Mouse (Mus musculus) MEL (cell line): ENCODE data around the gene Kcnc2. TPM values are rescaled to one million over a fixed set of nuclear protein-coding genes. Genes with fewer than 3 reads are reported as not detected.

ENCODE experiments used
- DNase-seq: peaks from one replicate; pipeline ENCODE4 v3.0.0; 2011; ENCODE audit warnings: low read depth, low spot score
- H3K27ac ChIP-seq: 2 replicates; pipeline ENCODE4 v1.5.1; 2012; ENCODE audit warnings: low read depth, mild to moderate bottlenecking, control low read depth, low read length, moderate library complexity; ENCODE audit not compliant: control insufficient read depth
- H3K27me3 ChIP-seq, 2 experiments: fragments of 150-350 bp in 1 of 2; sonication (generic) in 1 of 2; 2 replicates each; pipeline ENCODE4 v1.6.1; 2012; ENCODE audit warnings: low read length in 2 of 2, mild to moderate bottlenecking in 2 of 2, improper control_type of control experiment in 1 of 2, moderate library complexity in 1 of 2; ENCODE audit not compliant: insufficient read depth in 2 of 2, control insufficient read depth in 1 of 2
- H3K36me3 ChIP-seq, 2 experiments: 2 replicates each; pipeline ENCODE4 v1.6.1; 2012 to 2014; ENCODE audit warnings: low read length in 2 of 2, improper control_type of control experiment in 1 of 2, inconsistent platforms in 1 of 2, mild to moderate bottlenecking in 1 of 2; ENCODE audit not compliant: insufficient read depth in 2 of 2, control insufficient read depth in 1 of 2
- H3K4me1 ChIP-seq, 2 experiments: fragments of 150-350 bp in 1 of 2; sonication (generic) in 1 of 2; 2 replicates each; pipeline ENCODE4 v1.6.1; 2012; ENCODE audit warnings: low read length in 2 of 2, improper control_type of control experiment in 1 of 2, mild to moderate bottlenecking in 1 of 2; ENCODE audit not compliant: insufficient read depth in 2 of 2, control insufficient read depth in 1 of 2
- H3K4me3 ChIP-seq, 2 experiments: fragments of 150-350 bp in 1 of 2; sonication (generic) in 1 of 2; 2 replicates each; pipeline ENCODE4 v1.5.1; 2012; ENCODE audit warnings: low read depth in 2 of 2, low read length in 2 of 2, mild to moderate bottlenecking in 2 of 2, moderate library complexity in 2 of 2, control low read depth in 1 of 2, improper control_type of control experiment in 1 of 2; ENCODE audit not compliant: control insufficient read depth in 1 of 2, insufficient read depth in 1 of 2
- H3K79me2 ChIP-seq: 2 replicates; pipeline ENCODE4 v1.6.1; 2012; ENCODE audit warnings: mild to moderate bottlenecking, low read length, moderate library complexity; ENCODE audit not compliant: control insufficient read depth, poor library complexity, insufficient read depth
- H3K9ac ChIP-seq: 2 replicates; pipeline ENCODE4 v1.6.1; 2012; ENCODE audit warnings: low read depth, mild to moderate bottlenecking, control low read depth, low read length, moderate library complexity; ENCODE audit not compliant: control insufficient read depth, poor library complexity, severe bottlenecking
- H3K9me3 ChIP-seq: fragments of 150-350 bp; sonication (generic); replicated peaks from 2 replicates; pipeline ENCODE4 v1.6.1; 2012; ENCODE audit warnings: mild to moderate bottlenecking, low read length, improper control_type of control experiment, moderate library complexity; ENCODE audit not compliant: insufficient read depth
- CHD1 ChIP-seq: IDR thresholded peaks from 2 replicates; pipeline ENCODE4 v1.6.1; 2012; ENCODE audit warnings: low read depth, mild to moderate bottlenecking, inconsistent platforms, low read length, improper control_type of control experiment
- CHD2 ChIP-seq: IDR thresholded peaks from 2 replicates; pipeline ENCODE4 v1.6.1; 2011; ENCODE audit warnings: low read length, improper control_type of control experiment
- ELF1 ChIP-seq: IDR thresholded peaks from 2 replicates; pipeline ENCODE4 v1.6.1; 2014; ENCODE audit warnings: low read depth, mild to moderate bottlenecking, inconsistent platforms, low read length, improper control_type of control experiment, moderate library complexity
- GABPA ChIP-seq: IDR thresholded peaks from 2 replicates; pipeline ENCODE4 v1.6.1; 2012; ENCODE audit warnings: low read depth, mild to moderate bottlenecking, inconsistent platforms, low read length, improper control_type of control experiment, moderate library complexity
- HCFC1 ChIP-seq: IDR thresholded peaks from 2 replicates; pipeline ENCODE4 v1.6.1; 2012; ENCODE audit warnings: low read depth, mild to moderate bottlenecking, inconsistent platforms, low read length, improper control_type of control experiment, moderate library complexity
- JUND ChIP-seq: IDR thresholded peaks from 2 replicates; pipeline ENCODE4 v1.6.1; 2011; ENCODE audit warnings: low read depth, mild to moderate bottlenecking, improper control_type of control experiment, low read length
- MAFK ChIP-seq: IDR thresholded peaks from 2 replicates; pipeline ENCODE4 v1.6.1; 2011; ENCODE audit warnings: low read depth, mild to moderate bottlenecking, low read length, improper control_type of control experiment, borderline replicate concordance
- MAX ChIP-seq: IDR thresholded peaks from 2 replicates; pipeline ENCODE4 v1.6.1; 2011; ENCODE audit warnings: low read length, improper control_type of control experiment
- MAZ ChIP-seq: IDR thresholded peaks from 2 replicates; pipeline ENCODE4 v1.6.1; 2012; ENCODE audit warnings: low read depth, mild to moderate bottlenecking, inconsistent platforms, low read length, improper control_type of control experiment
- MXI1 ChIP-seq: IDR thresholded peaks from 2 replicates; pipeline ENCODE4 v1.6.1; 2011; ENCODE audit warnings: mild to moderate bottlenecking, low read depth, low read length, improper control_type of control experiment
- MYC ChIP-seq: IDR thresholded peaks from 2 replicates; pipeline ENCODE4 v1.6.1; 2011; ENCODE audit warnings: low read depth, mild to moderate bottlenecking, low read length, improper control_type of control experiment, moderate library complexity
- NELFE ChIP-seq: IDR thresholded peaks from 2 replicates; pipeline ENCODE4 v1.6.1; 2011; ENCODE audit warnings: low read depth, low read length, improper control_type of control experiment
- POLR2AphosphoS2 ChIP-seq: IDR thresholded peaks from 2 replicates; pipeline ENCODE4 v1.6.1; 2011; ENCODE audit warnings: low read length, improper control_type of control experiment
- RAD21 ChIP-seq: IDR thresholded peaks from 2 replicates; pipeline ENCODE4 v1.6.1; 2011; ENCODE audit warnings: mild to moderate bottlenecking, low read depth, low read length, improper control_type of control experiment
- SIN3A ChIP-seq: IDR thresholded peaks from 2 replicates; pipeline ENCODE4 v1.6.1; 2012; ENCODE audit warnings: low read length, improper control_type of control experiment, inconsistent platforms
- UBTF ChIP-seq: IDR thresholded peaks from 2 replicates; pipeline ENCODE4 v1.6.1; 2012; ENCODE audit warnings: low read depth, mild to moderate bottlenecking, inconsistent platforms, low read length, improper control_type of control experiment, moderate library complexity, borderline replicate concordance; ENCODE audit not compliant: insufficient read depth
- USF1 ChIP-seq: IDR thresholded peaks from 2 replicates; pipeline ENCODE4 v1.6.1; 2014; ENCODE audit warnings: low read depth, mild to moderate bottlenecking, inconsistent platforms, low read length, improper control_type of control experiment, moderate library complexity
- ZKSCAN1 ChIP-seq: IDR thresholded peaks from 2 replicates; pipeline ENCODE4 v1.6.1; 2012; ENCODE audit warnings: low read depth, mild to moderate bottlenecking, inconsistent platforms, low read length, improper control_type of control experiment, moderate library complexity
- polyA plus RNA-seq, 2 experiments: library from polyadenylated mRNA; stranded (reverse) in 1 of 2; unstranded in 1 of 2; fragments of >175 nt in 1 of 2; fragments of >200 nt in 1 of 2; gene quantifications; 2 replicates each; pipeline versions ENCODE4 v1.2.1 to v1.2.4; 2012; ENCODE audit warnings: low replicate concordance in 2 of 2, low read depth in 1 of 2; ENCODE audit not compliant: insufficient read length in 2 of 2, insufficient read depth in 1 of 2, missing spikeins in 1 of 2
- total RNA-seq: library from RNA; depleted of rRNA; stranded (reverse); fragments of 300-350 nt; gene quantifications from 2 replicates; pipeline ENCODE4 v1.2.3, GENCODE M21; 2012

Gene Kcnc2
- total and polyA plus RNA-seq, 3 experiments = not detected

DNA sequence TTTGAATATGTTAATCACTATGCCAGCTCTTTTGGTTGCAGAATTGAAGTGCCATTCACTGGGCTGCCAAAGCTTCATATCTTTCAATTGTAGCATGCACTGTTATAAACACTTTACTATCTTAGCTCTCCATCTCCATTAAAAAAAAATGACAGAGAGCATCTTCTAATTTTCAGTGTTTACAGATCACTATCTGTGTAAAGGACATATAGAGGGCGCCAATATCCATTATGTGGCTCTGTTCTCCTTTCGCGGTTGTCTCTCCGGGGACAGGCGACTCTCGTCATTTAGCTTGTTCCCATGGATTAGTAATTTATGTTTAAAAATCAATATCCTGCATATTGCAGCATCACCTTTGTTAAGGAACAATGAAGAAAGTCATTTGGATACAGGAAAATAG, 109.7 kb downstream of the Kcnc2 start:
- no peak for DNase-seq
- H3K4me1 ChIP-seq = no peaks in the 10 kb centered on the region
- no peak overlapping the region for H3K27ac ChIP-seq
- no peaks in the 10 kb centered on the region for H3K27me3 ChIP-seq
- H3K9ac ChIP-seq = no peak overlapping the region
- H3K36me3 ChIP-seq = no peaks in the 10 kb centered on the region
- TF ChIP-seq ZKSCAN1 = no peak
- TF ChIP-seq NELFE = no peak
- no peak for TF ChIP-seq ELF1
- no peak for TF ChIP-seq HCFC1
- no peak for TF ChIP-seq GABPA
- no peak for TF ChIP-seq MYC
- TF ChIP-seq POLR2AphosphoS2 = no peak
- H3K9me3 ChIP-seq = no peaks in the 10 kb centered on the region
- H3K79me2 ChIP-seq = no peaks in the 10 kb centered on the region
- H3K4me3 ChIP-seq = no peak overlapping the region

DNA sequence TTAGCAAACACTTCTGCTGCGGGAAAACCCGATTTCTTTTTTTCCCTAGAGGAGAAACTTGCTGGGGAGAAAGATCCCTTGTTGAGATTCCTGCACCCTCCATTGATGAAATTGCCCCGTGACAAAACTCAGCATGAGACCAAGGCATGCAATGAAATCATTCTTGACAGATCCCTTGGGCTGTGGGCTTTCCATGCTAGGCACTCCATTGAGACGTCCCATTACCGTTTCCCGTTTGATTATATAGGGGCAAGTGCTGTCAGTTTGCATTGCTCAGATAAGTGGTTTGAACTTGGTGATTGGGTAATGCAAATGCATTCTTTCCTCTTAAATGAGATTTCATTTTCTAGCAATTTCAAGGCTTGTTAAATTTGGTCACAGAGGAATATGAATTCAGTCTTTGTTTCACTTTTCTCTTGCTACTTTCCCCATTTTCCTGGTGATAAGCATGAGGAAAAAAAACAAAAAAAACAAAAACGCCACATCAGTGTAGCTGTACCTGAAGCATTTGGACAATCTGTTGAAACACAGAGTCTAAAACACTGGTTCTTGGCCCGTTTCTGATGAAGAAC, 123.6 kb downstream of the Kcnc2 start:
- Histone ChIP-seq H3K36me3 (no peaks in the 10 kb centered on the region), H3K27ac (no peak overlapping the region), H3K4me1 (no peaks in the 10 kb centered on the region), H3K9me3 (no peaks in the 10 kb centered on the region), H3K4me3 (no peak overlapping the region), H3K27me3 (no peaks in the 10 kb centered on the region)
- DNase-seq = no peak
- TF ChIP-seq JUND (no peak), MAFK (no peak), SIN3A (no peak), USF1 (no peak), UBTF (no peak), MAZ (no peak), CHD1 (no peak), CHD2 (no peak), MXI1 (no peak), RAD21 (no peak), ZKSCAN1 (no peak), MAX (no peak)
- TF ChIP-seq, all 39 proteins: peak for 0
- Histone ChIP-seq H3K79me2 (no peaks in the 10 kb centered on the region), H3K9ac (no peak overlapping the region)
